Mouse (Mus musculus) R1 (cell line): Measurements from ENCODE around the gene Mettl11b.

ENCODE experiments used
- DNase-seq: peaks from one replicate; pipeline ENCODE4 v3.0.0-alpha.2; 2018; ENCODE audit warnings: low read depth, low spot score

Mettl11b gene

DNA sequence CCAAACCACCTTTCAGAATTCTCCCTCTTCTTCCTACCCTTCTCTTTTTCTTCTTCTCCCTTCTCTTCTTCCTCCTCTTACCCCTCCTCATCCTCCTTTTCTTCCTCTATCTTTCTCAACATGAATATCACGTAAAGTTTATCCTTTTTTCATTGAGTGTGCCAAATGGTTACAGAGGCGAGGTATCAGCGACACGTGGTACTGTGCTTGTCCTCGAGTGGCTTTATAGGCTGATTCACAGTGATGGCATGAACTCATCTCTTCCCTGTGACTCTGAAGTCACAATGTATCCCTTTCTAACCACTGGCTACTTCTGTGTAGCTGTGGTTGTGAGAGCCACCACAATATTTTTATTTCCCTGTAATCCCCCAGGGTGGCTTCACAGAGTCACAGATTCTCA lies 68.6 kb downstream of the Mettl11b start:
- DNase-seq, result no peak
